Mouse (Mus musculus): ENCODE results near the gene Ap2a2.

- TF ChIP-seq CTCF (IDR thresholded peaks at IDR 0.05; ENCODE audit: low read depth): no peak
- TF ChIP-seq EP300 (IDR thresholded peaks at IDR 0.05; ENCODE audit: low read depth): no peak
These were observed 30.1 kb downstream of the Ap2a2 start for GRCm38 (mm10) chr7:141592096-141592495.

Measured in heart, postnatal 0 days (tissue).